Mouse (Mus musculus) liver, embryonic 14.5 days (tissue): ENCODE results near the gene Prkar1a. TPM values are rescaled to one million over a fixed set of nuclear protein-coding genes. Genes with fewer than 3 reads are reported as not detected.

Experiments
- ATAC-seq: fragments of 200-750 bp; cut with Nextera tagmentation; 2 replicates; pipeline ENCODE4 v1.8.0; 2017; ENCODE audit warnings: moderate number of reproducible peaks, mild to moderate bottlenecking, moderate library complexity; ENCODE audit not compliant: insufficient read depth
- DNase-seq, 3 experiments: peaks; one replicate each; pipeline ENCODE4 v3.0.0-alpha.2; 2012 to 2013; ENCODE audit warnings: low read depth in 3 of 3, low spot score in 3 of 3
- H3K27ac ChIP-seq: fragments of 300-500 bp; sonication (generic); 2 replicates; pipeline ENCODE4 v1.5.1; 2014; ENCODE audit warnings: moderate library complexity, mild to moderate bottlenecking, control low read depth, inconsistent platforms
- H3K27me3 ChIP-seq: fragments of 300-500 bp; sonication (generic); 2 replicates; pipeline ENCODE4 v1.6.1; 2014; ENCODE audit warnings: mild to moderate bottlenecking, low read length, moderate library complexity; ENCODE audit not compliant: control insufficient read depth, insufficient read depth
- H3K36me3 ChIP-seq: fragments of 300-500 bp; sonication (generic); replicated peaks from 2 replicates; pipeline ENCODE4 v1.6.1; 2014; ENCODE audit warnings: low read depth; ENCODE audit not compliant: control insufficient read depth, insufficient read depth
- H3K4me1 ChIP-seq, 2 experiments: fragments of 200-500 bp in 1 of 2; fragments of 300-500 bp in 1 of 2; sonication (generic) in 1 of 2; replicated peaks; 2 replicates each; pipeline ENCODE4 v1.6.1; 2012 to 2014; ENCODE audit warnings: antibody characterized with exemption in 1 of 2, inconsistent platforms in 1 of 2, low read length in 1 of 2; ENCODE audit not compliant: control insufficient read depth in 2 of 2, insufficient read depth in 2 of 2
- H3K4me2 ChIP-seq: fragments of 300-500 bp; sonication (generic); 2 replicates; pipeline ENCODE4 v1.6.1; 2014; ENCODE audit warnings: low read depth, mild to moderate bottlenecking, control low read depth, moderate library complexity
- H3K4me3 ChIP-seq, 2 experiments: fragments of 200-500 bp in 1 of 2; fragments of 300-500 bp in 1 of 2; sonication (generic) in 1 of 2; 2 replicates each; pipeline ENCODE4 v1.5.1; 2012 to 2014; ENCODE audit warnings: low read depth in 2 of 2, low read length in 2 of 2, mild to moderate bottlenecking in 2 of 2, control low read depth in 1 of 2, inconsistent platforms in 1 of 2, moderate library complexity in 1 of 2; ENCODE audit not compliant: insufficient read depth in 1 of 2
- H3K9ac ChIP-seq: fragments of 300-500 bp; sonication (generic); replicated peaks from 2 replicates; pipeline ENCODE4 v1.6.1; 2014; ENCODE audit warnings: mild to moderate bottlenecking, control low read depth, moderate library complexity
- H3K9me3 ChIP-seq: fragments of 300-500 bp; sonication (generic); 2 replicates; pipeline ENCODE4 v1.6.1; 2016; ENCODE audit warnings: low read length, mixed read lengths; ENCODE audit not compliant: control insufficient read depth
- CTCF ChIP-seq: IDR thresholded peaks from 2 replicates; pipeline ENCODE4 v1.5.1; 2016; ENCODE audit warnings: antibody characterized with exemption, low read depth, control low read depth
- EP300 ChIP-seq: IDR thresholded peaks from 2 replicates; pipeline ENCODE4 v1.6.1; 2016; ENCODE audit warnings: antibody characterized with exemption, low read depth
- WGBS: fragments of 180-500 bp; shearing (Covaris S2); extraction: QIAGEN DNeasy Blood & Tissue Kit; methylation state at CpG from one replicate; pipeline ENCODE4 v1.1.7; 2014; ENCODE audit not compliant: insufficient replicate concordance; 5-methylcytosine and 5-hydroxymethylcytosine counted together
- polyA plus RNA-seq, 2 experiments: library from polyadenylated mRNA; depleted of rRNA in 1 of 2; stranded (reverse) in 1 of 2; unstranded in 1 of 2; fragments of >200 nt; fragmentation: Nextera tagmentation in 1 of 2; extraction: Ambion mirVana in 1 of 2; gene quantifications; 2 replicates each; pipeline versions ENCODE4 v1.2.1 to v1.2.3; 2012 to 2014

The Prkar1a gene
- polyA plus RNA-seq, 2 experiments = 43.9 to 115 TPM

GRCm38 (mm10) chr11:109671136-109672020 lies 22.2 kb downstream of the Prkar1a start:
- no peak overlapping the region for H3K4me2 ChIP-seq
- H3K9me3 ChIP-seq = no peaks in the 10 kb centered on the region
- DNase-seq (no peak), ATAC-seq (no peak)
- no peak overlapping the region for H3K27ac ChIP-seq
- no peak overlapping the region for H3K9ac ChIP-seq
- no peaks in the 10 kb centered on the region for H3K4me1 ChIP-seq
- no peaks in the 10 kb centered on the region for H3K27me3 ChIP-seq
- no peak overlapping the region for H3K4me3 ChIP-seq
- WGBS = 75% methylated on average over 6 of the region's 6 CpGs
- peaks cover 29% of the 10 kb centered on the region for H3K36me3 ChIP-seq
- no peak for TF ChIP-seq EP300
- no peak for TF ChIP-seq CTCF

GRCm38 (mm10) chr11:109672021-109672324 lies 22.8 kb downstream of the Prkar1a start:
- no peak for TF ChIP-seq EP300
- TF ChIP-seq CTCF = no peak
- H3K4me3 ChIP-seq = no peak overlapping the region
- ATAC-seq (no peak), DNase-seq (no peak)
- no peaks in the 10 kb centered on the region for H3K27me3 ChIP-seq
- H3K4me2 ChIP-seq = no peak overlapping the region
- WGBS = 64% methylated on average over 5 of the region's 5 CpGs
- H3K4me1 ChIP-seq = no peaks in the 10 kb centered on the region
- no peaks in the 10 kb centered on the region for H3K9me3 ChIP-seq
- H3K27ac ChIP-seq = no peak overlapping the region
- no peak overlapping the region for H3K9ac ChIP-seq
- H3K36me3 ChIP-seq = peaks cover 23% of the 10 kb centered on the region

- no peak overlapping the region for H3K9ac ChIP-seq
- DNase-seq (no peak), ATAC-seq (no peak)
- TF ChIP-seq EP300 (no peak), CTCF (no peak)
- no peak overlapping the region for H3K27ac ChIP-seq
- no peaks in the 10 kb centered on the region for H3K4me1 ChIP-seq
- no peak overlapping the region for H3K4me3 ChIP-seq
- H3K4me2 ChIP-seq = no peak overlapping the region
- no peaks in the 10 kb centered on the region for H3K9me3 ChIP-seq
- no peaks in the 10 kb centered on the region for H3K27me3 ChIP-seq
- 70% methylated on average over 8 of the region's 8 CpGs for WGBS
- H3K36me3 ChIP-seq = peaks cover 18% of the 10 kb centered on the region
Observed at GRCm38 (mm10) chr11:109672396-109672795, 23.2 kb downstream of the Prkar1a start.

DNA sequence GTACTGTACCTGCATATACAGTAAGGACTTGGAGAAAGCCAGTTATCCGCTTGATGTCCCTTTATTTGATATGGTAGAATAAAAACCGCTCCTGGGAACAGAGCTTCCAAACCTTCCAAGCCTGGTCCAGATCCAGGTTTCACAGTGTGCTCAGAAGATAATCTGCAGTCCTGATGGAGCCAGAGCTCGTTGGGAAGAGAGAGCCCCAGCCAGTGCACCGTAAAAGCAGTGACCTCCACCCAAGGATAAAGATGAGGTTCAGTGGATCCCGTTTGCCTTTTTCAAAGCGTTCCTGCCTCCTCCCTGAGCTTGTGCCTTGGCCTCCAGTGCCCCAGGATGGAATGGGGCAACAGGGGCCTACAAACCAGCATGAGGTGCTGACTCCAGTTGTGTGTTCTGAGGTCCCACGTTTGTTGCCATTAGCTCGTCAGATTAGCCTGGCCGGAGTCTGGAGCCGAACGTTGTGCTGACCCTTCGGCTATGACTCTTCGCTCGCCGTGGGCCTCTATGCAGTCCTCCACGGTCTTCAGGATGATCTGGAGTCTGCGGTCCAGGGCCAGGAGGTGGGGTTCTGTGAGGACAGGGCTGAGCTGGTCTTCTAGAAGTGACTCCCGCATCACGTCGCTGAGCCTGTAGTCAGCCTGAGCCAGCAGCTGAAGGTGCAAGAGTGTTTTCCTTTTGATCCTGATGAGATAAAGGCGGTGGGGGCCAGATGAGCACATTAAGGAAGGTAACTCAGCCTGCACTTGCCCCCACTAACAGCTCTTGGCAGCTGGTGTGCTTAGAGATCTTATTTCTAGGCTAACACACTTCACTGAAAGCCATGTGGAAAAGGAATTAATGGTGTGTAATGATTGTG lies 23.9 kb downstream of the Prkar1a start:
- ATAC-seq (no peak), DNase-seq (no peak)
- Histone ChIP-seq H3K4me2 (no peak overlapping the region), H3K36me3 (peaks cover 13% of the 10 kb centered on the region), H3K4me1 (no peaks in the 10 kb centered on the region), H3K9me3 (no peaks in the 10 kb centered on the region), H3K27ac (no peak overlapping the region), H3K9ac (no peak overlapping the region), H3K4me3 (no peak overlapping the region), H3K27me3 (no peaks in the 10 kb centered on the region)
- 64% methylated on average over 21 of the region's 21 CpGs for WGBS
- TF ChIP-seq CTCF (no peak), EP300 (no peak)

DNA sequence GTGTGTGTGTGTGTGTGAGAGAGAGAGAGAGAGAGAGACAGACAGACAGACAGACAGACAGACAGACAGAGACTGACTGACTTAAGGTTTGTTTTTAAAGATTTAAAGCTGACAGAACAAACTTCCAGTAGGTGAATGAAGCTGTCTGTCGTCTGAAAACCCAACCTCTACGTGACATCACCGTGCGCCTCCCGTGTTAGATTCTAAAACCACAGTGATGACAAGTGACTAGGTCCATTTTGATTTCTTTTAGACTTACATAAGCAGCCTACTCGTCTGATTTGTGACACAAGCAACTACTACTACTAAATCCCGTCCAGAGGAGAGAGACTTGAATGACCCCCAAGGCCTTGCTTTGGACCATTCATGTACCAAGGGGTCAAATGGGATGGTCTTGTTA lies 24.5 kb downstream of the Prkar1a start:
- H3K36me3 ChIP-seq = peaks cover 8% of the 10 kb centered on the region; the same call in 1 of the 2 replicates
- H3K9me3 ChIP-seq = no peaks in the 10 kb centered on the region
- no peak overlapping the region for H3K4me2 ChIP-seq
- 60% methylated on average over 7 of the region's 7 CpGs for WGBS
- no peaks in the 10 kb centered on the region for H3K27me3 ChIP-seq
- H3K4me1 ChIP-seq = no peaks in the 10 kb centered on the region
- ATAC-seq (no peak), DNase-seq (no peak)
- no peak overlapping the region for H3K9ac ChIP-seq
- TF ChIP-seq EP300 (no peak), CTCF (no peak)
- no peak overlapping the region for H3K4me3 ChIP-seq
- H3K27ac ChIP-seq = no peak overlapping the region
